Mouse (Mus musculus): ENCODE results near the gene Mta3. TPM values are rescaled to one million over a fixed set of nuclear protein-coding genes. Genes with fewer than 3 reads are reported as not detected.
A peak's percentile ranks its signal among the peaks of the same experiment; 100 is the strongest.

Gene Mta3
- polyA plus RNA-seq, 1 experiment, result 75.0 TPM

- TF ChIP-seq CTCF (IDR thresholded peaks at IDR 0.05; ENCODE audit: extremely low read depth, insufficient read depth, low read length), result no peak
- no peak for TF ChIP-seq POLR2A (IDR thresholded peaks at IDR 0.05; ENCODE audit: extremely low read depth, insufficient read depth, low read length)
- peaks cover 5% of the 10 kb centered on the region for H3K4me1 ChIP-seq (ENCODE audit: control insufficient read depth, insufficient read depth, low read length)
Measured at GRCm38 (mm10) chr17:83729029-83729428, 23.1 kb downstream of the Mta3 start.

DNA sequence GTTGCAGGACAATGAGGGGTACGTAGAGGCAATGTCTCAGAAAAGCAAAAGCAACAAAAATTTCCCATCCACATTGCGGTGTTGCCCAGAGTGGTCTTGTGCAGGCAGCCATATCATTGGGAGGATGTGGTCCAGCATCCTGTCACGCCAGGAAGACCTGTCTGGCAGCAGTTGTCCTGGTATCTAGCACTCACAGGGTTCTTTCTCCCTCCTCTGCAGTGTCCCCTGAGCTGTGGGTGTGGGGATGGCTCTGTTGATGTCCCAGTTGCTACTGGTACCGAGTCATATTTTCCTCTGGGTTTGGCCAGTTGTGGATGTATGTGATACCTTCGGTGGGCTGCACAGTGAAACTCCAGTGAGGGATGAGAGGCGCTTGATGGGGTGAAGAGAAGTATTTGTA lies 24.2 kb downstream of the Mta3 start:
- no peak overlapping the region for H3K27ac ChIP-seq (ENCODE audit: insufficient read depth, low read length)
- TF ChIP-seq POLR2A (IDR thresholded peaks at IDR 0.05; ENCODE audit: extremely low read depth, insufficient read depth, low read length), result no peak
- no peak for TF ChIP-seq CTCF (IDR thresholded peaks at IDR 0.05; ENCODE audit: extremely low read depth, insufficient read depth, low read length)
- no peak overlapping the region for H3K4me3 ChIP-seq (ENCODE audit: insufficient read depth, low read length)
- H3K4me1 ChIP-seq (ENCODE audit: control insufficient read depth, insufficient read depth, low read length), result peaks cover 5% of the 10 kb centered on the region

More at GRCm38 (mm10) chr17:83729029-83729428, 23.1 kb downstream of the Mta3 start:
- H3K27ac ChIP-seq (ENCODE audit: insufficient read depth, low read length), result no peak overlapping the region
- no peak overlapping the region for H3K4me3 ChIP-seq (ENCODE audit: insufficient read depth, low read length)

DNA sequence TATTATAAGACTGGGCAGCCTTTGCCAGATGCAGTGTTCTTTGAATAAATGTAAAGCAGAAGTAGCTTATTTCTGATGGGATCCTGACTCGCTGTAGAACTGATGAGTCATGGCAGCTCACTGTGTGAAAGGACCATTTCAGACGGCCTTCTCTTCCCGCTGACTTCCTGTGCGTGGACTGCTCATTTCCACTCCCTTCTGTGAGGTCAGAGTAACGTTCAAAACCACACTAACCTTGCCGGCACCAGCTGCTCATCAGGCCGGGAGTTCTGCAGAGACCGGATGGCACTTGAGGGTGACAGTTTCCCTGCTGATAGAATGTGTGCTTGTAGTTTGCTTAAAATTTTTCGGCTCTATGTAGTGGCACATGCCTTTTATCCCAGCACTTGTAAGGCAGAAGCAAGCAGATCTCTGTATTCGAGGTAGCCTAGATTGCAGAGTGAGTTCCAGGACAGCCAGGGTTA lies 26.2 kb downstream of the Mta3 start:
- Histone ChIP-seq H3K4me3 (ENCODE audit: insufficient read depth, low read length) (no peak overlapping the region), H3K27ac (ENCODE audit: insufficient read depth, low read length) (no peak overlapping the region), H3K4me1 (ENCODE audit: control insufficient read depth, insufficient read depth, low read length) (peaks cover 5% of the 10 kb centered on the region)
- no peak for TF ChIP-seq CTCF (IDR thresholded peaks at IDR 0.05; ENCODE audit: extremely low read depth, insufficient read depth, low read length)
- TF ChIP-seq POLR2A (IDR thresholded peaks at IDR 0.05; ENCODE audit: extremely low read depth, insufficient read depth, low read length), result no peak

DNA sequence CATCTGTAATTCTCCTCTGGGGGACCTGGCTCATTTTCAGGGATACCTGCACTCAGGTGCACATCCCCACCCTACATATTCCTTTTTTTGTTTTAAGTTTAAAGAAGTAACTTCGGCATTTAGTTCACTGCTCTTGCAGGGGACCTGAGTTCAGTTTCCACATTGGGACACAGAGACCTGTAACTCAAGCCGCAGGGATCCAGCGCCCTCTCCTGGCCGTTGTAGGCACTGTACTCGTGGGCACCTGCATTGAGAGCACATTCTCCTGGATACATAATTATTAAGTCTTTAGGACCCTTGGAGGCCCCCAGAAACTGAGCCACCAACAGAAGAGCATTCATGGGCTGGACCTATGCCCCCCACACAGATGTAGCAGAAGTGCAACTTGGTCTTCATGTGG lies 26.8 kb downstream of the Mta3 start:
- no peak overlapping the region for H3K27ac ChIP-seq (ENCODE audit: insufficient read depth, low read length)
- no peak for TF ChIP-seq POLR2A (IDR thresholded peaks at IDR 0.05; ENCODE audit: extremely low read depth, insufficient read depth, low read length)
- peak; percentile 60 for TF ChIP-seq CTCF (IDR thresholded peaks at IDR 0.05; ENCODE audit: extremely low read depth, insufficient read depth, low read length)
- peaks cover 5% of the 10 kb centered on the region for H3K4me1 ChIP-seq (ENCODE audit: control insufficient read depth, insufficient read depth, low read length)
- no peak overlapping the region for H3K4me3 ChIP-seq (ENCODE audit: insufficient read depth, low read length)

DNA sequence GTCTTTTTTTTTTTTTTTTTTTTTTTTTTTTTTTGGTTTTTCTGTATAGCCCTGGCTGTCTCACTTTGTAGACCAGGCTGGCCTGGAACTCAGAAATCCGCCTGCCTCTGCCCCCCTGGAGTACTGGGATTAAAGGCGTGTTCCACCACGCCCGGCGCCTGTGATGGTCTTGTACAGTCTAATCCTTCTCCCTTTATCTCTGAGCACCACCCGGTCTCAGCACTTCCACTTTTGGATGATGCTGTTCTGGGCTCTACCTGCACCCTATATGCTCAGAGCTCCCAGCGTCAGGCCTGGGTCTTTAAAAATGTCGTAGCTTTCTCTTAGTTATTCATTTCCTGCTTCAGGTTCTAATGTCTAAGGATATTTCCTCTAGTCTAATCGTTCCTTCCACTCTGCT lies 30.7 kb downstream of the Mta3 start:
- H3K4me1 ChIP-seq (ENCODE audit: control insufficient read depth, insufficient read depth, low read length), result peaks cover 2% of the 10 kb centered on the region
- TF ChIP-seq POLR2A (IDR thresholded peaks at IDR 0.05; ENCODE audit: extremely low read depth, insufficient read depth, low read length), result no peak
- no peak for TF ChIP-seq CTCF (IDR thresholded peaks at IDR 0.05; ENCODE audit: extremely low read depth, insufficient read depth, low read length)

DNA sequence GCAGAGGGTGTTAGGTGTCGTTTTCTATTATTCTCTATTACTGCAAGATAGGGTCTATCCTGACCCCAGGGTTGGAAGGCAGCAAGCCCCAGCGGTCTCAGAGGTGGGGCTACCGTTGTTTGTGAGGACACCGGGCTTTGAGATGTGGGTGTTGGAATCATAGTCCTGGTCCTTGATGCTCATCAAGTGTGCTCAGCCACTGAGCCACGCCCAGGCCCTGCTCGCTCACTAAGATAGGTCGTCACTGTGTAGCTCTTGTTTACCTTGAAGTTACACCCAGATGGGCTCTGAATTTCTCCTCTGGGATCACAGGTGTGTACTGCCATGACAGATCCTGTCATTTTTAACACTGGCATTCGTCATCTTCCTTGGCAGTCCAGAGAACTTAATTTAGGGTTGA lies 31.8 kb downstream of the Mta3 start:
- no peak overlapping the region for H3K27ac ChIP-seq (ENCODE audit: insufficient read depth, low read length)
- H3K4me3 ChIP-seq (ENCODE audit: insufficient read depth, low read length), result no peak overlapping the region
- H3K4me1 ChIP-seq (ENCODE audit: control insufficient read depth, insufficient read depth, low read length), result no peaks in the 10 kb centered on the region; the same call in none of the 2 replicates
- TF ChIP-seq POLR2A (IDR thresholded peaks at IDR 0.05; ENCODE audit: extremely low read depth, insufficient read depth, low read length) (no peak), CTCF (IDR thresholded peaks at IDR 0.05; ENCODE audit: extremely low read depth, insufficient read depth, low read length) (no peak)

More for the DNA sequence above, 30.7 kb downstream of the Mta3 start:
- no peak overlapping the region for H3K4me3 ChIP-seq (ENCODE audit: insufficient read depth, low read length)
- no peak overlapping the region for H3K27ac ChIP-seq (ENCODE audit: insufficient read depth, low read length)

DNA sequence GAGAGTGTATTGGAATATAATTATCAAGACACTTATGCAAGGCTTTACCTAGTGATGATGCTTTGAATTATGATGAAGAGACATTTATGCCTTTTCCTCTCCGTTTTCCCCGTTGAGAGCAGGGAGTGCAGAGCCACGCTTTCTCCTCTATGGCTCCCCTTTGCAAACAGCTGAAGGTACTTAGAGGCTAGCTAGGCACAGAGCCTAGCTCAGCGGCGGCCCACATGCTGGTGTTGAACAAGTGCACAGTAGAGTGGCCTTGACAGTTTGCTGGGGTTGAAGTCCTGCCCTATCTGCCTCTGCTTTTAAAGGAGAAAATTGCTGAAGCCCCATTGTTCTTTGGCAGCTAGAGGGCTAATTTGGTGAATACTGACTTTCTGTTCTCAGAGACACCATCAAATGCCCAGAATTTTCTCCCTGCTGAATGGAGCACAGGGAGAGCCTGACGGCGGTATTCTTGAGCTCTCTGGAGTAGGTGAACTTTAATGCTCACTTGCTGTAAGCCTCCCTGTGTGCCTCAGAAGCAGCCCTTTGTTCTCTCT lies 34.2 kb downstream of the Mta3 start:
- no peak overlapping the region for H3K27ac ChIP-seq (ENCODE audit: insufficient read depth, low read length)
- no peaks in the 10 kb centered on the region; the same call in none of the 2 replicates for H3K4me1 ChIP-seq (ENCODE audit: control insufficient read depth, insufficient read depth, low read length)
- no peak for TF ChIP-seq POLR2A (IDR thresholded peaks at IDR 0.05; ENCODE audit: extremely low read depth, insufficient read depth, low read length)
- no peak for TF ChIP-seq CTCF (IDR thresholded peaks at IDR 0.05; ENCODE audit: extremely low read depth, insufficient read depth, low read length)
- H3K4me3 ChIP-seq (ENCODE audit: insufficient read depth, low read length), result no peak overlapping the region

- no peak for TF ChIP-seq POLR2A (IDR thresholded peaks at IDR 0.05; ENCODE audit: extremely low read depth, insufficient read depth, low read length)
- no peak overlapping the region for H3K27ac ChIP-seq (ENCODE audit: insufficient read depth, low read length)
- no peaks in the 10 kb centered on the region; the same call in none of the 2 replicates for H3K4me1 ChIP-seq (ENCODE audit: control insufficient read depth, insufficient read depth, low read length)
- no peak overlapping the region for H3K4me3 ChIP-seq (ENCODE audit: insufficient read depth, low read length)
Measured at GRCm38 (mm10) chr17:83741243-83741642, 35.3 kb downstream of the Mta3 start.

DNA sequence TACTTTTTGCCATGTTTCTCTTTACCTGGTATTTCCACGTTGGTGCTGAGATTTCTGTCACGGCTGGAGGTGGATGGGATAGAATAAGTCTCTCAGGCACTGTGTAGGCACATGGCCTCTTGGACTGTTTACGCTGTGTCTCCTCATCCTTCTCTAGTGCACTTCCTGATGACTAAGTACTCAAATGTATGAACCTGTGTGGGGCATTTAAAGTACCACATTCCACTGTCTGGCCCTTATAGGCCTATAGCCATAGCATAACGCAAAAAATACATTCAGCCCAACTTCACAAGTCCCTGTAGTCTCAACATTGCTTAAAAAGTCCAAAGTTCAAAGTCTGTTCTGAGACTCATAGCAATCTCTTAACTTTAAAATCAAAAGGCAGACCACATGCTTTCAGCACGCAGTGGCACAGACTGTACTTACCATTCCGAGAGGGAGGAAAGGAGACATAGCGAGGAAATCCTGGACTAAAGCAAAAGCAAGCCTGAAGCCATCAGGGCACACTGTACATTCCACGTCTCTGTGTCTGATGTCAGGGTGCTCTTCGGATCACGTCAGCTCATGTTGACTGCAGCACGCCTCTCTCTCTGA lies 38.4 kb downstream of the Mta3 start:
- H3K4me1 ChIP-seq (ENCODE audit: control insufficient read depth, insufficient read depth, low read length), result no peaks in the 10 kb centered on the region; the same call in none of the 2 replicates
- H3K27ac ChIP-seq (ENCODE audit: insufficient read depth, low read length), result no peak overlapping the region
- no peak overlapping the region for H3K4me3 ChIP-seq (ENCODE audit: insufficient read depth, low read length)
- no peak for TF ChIP-seq CTCF (IDR thresholded peaks at IDR 0.05; ENCODE audit: extremely low read depth, insufficient read depth, low read length)
- TF ChIP-seq POLR2A (IDR thresholded peaks at IDR 0.05; ENCODE audit: extremely low read depth, insufficient read depth, low read length), result no peak
